Mouse (Mus musculus) CD4-positive, CD25-positive, alpha-beta regulatory T cell, adult 2 months (primary cell): ENCODE data around the gene Tsga8.

Experiments
- DNase-seq: peaks from one replicate; pipeline ENCODE4 v3.0.0-alpha.2; 2012; ENCODE audit warnings: low read depth, low spot score

Tsga8 gene

GRCm38 (mm10) chrX:83487598-83487997, at the start of gene Tsga8:
Gene Tsga8 (minus strand): TSS chrX:83487924.
- no peak for DNase-seq
